Comparison of ENCODE assay signal across 10 mouse cellular contexts in genomic region chr5:34907910-34908725, GRCm38 (mm10). TPM values are rescaled to one million over a fixed set of nuclear protein-coding genes. Genes with fewer than 3 reads are reported as not detected.
DNase-seq lines count a peak whose midpoint lies in the region; ATAC-seq lines count a peak whose summit lies in the region.
"Had no signal": no experiment of that assay in that cellular context is flagged by ENCODE, and none has a peak within 500 bp of the region (broad histone marks: within the 10 kb centered on the region; RNA-seq: fewer than 3 reads in every experiment).

TSS of gene Msantd1 (plus strand) at chr5:34908012.

- intact Hi-C loops in left cerebral cortex, postnatal 14 days (cut with DNase I), result no loop called here
- intact Hi-C loops in left cerebral cortex, postnatal 25 days (cut with DNase I), result no loop called here

- DNase-seq in embryonic facial prominence, embryonic 14.5 days (ENCODE audit: low spot score), result peak; percentile 43
- DNase-seq in embryonic facial prominence, embryonic 10.5 days (ENCODE audit: low spot score), result no peak
- no peak for DNase-seq in left cerebral cortex, postnatal 14 days (ENCODE audit: low spot score in 2 of 2)
- no peak for DNase-seq in left cerebral cortex, postnatal 25 days (ENCODE audit: low spot score in 2 of 2)
- DNase-seq in kidney, adult 11 months, result no peak
- DNase-seq in frontal cortex, postnatal 36 days (ENCODE audit: low spot score in 2 of 2), result no peak
- DNase-seq: right cerebral cortex, postnatal 4 days had no signal

- no peak within 1 kb of the TSS for H3K4me3 ChIP-seq in embryonic facial prominence, embryonic 14.5 days (ENCODE audit: low read depth, low read length)
- H3K4me3 ChIP-seq in embryonic facial prominence, embryonic 10.5 days, result no peak within 1 kb of the TSS
- H3K4me3 ChIP-seq in intestine, embryonic 16.5 days (ENCODE audit: low read length), result no peak within 1 kb of the TSS
- no peak within 1 kb of the TSS for H3K4me3 ChIP-seq in stomach, embryonic 15.5 days (replicated peaks)

- no peaks in the 10 kb centered on the region for H3K9me3 ChIP-seq in embryonic facial prominence, embryonic 14.5 days (ENCODE audit: control insufficient read depth, low read length)
- H3K9me3 ChIP-seq in embryonic facial prominence, embryonic 10.5 days, result no peaks in the 10 kb centered on the region
- no peaks in the 10 kb centered on the region for H3K9me3 ChIP-seq in intestine, embryonic 16.5 days (ENCODE audit: control insufficient read depth, low read length)
- no peaks in the 10 kb centered on the region for H3K9me3 ChIP-seq in stomach, embryonic 15.5 days

- H3K27ac ChIP-seq in embryonic facial prominence, embryonic 14.5 days (replicated peaks; ENCODE audit: low read depth, low read length), result no peak within 1 kb of the TSS
- no peak within 1 kb of the TSS for H3K27ac ChIP-seq in embryonic facial prominence, embryonic 10.5 days (replicated peaks)
- H3K27ac ChIP-seq in intestine, embryonic 16.5 days (ENCODE audit: low read length), result 0 out of 2 replicates have a peak within 1 kb of the TSS, but pooled peaks have one; percentile 27
- peak within 1 kb of the TSS; percentile 84 for H3K27ac ChIP-seq in stomach, embryonic 15.5 days
- H3K27ac ChIP-seq: hindbrain, postnatal 0 days had no signal

- ATAC-seq in embryonic facial prominence, embryonic 14.5 days (ENCODE audit: low read depth), result peak; percentile 58; the same call in 1 of the 2 replicates
- ATAC-seq in intestine, embryonic 16.5 days, result peak; percentile 34; the same call in 1 of the 2 replicates
- ATAC-seq in stomach, embryonic 15.5 days (ENCODE audit: insufficient read depth, low FRiP score, low read depth), result no peak

- H3K9ac ChIP-seq in embryonic facial prominence, embryonic 14.5 days (ENCODE audit: low read depth, low read length), result no peak within 1 kb of the TSS
- no peak within 1 kb of the TSS for H3K9ac ChIP-seq in intestine, embryonic 16.5 days (ENCODE audit: low read depth, low read length)
- H3K9ac ChIP-seq in stomach, embryonic 15.5 days, result no peak within 1 kb of the TSS

- no peaks in the 10 kb centered on the region for H3K27me3 ChIP-seq in embryonic facial prominence, embryonic 14.5 days (replicated peaks; ENCODE audit: control insufficient read depth, insufficient read depth, low read length)
- H3K27me3 ChIP-seq in embryonic facial prominence, embryonic 10.5 days (replicated peaks; ENCODE audit: low read depth, poor library complexity, severe bottlenecking), result no peaks in the 10 kb centered on the region
- no peaks in the 10 kb centered on the region for H3K27me3 ChIP-seq in intestine, embryonic 16.5 days (replicated peaks; ENCODE audit: control insufficient read depth, insufficient read depth, low read length)
- no peaks in the 10 kb centered on the region for H3K27me3 ChIP-seq in stomach, embryonic 15.5 days (replicated peaks)

- H3K36me3 ChIP-seq in embryonic facial prominence, embryonic 14.5 days (ENCODE audit: control insufficient read depth, insufficient read depth, low read length), result peaks cover 63% of the 10 kb centered on the region
- peaks cover 84% of the 10 kb centered on the region for H3K36me3 ChIP-seq in embryonic facial prominence, embryonic 10.5 days (replicated peaks)
- peaks cover 8% of the 10 kb centered on the region for H3K36me3 ChIP-seq in intestine, embryonic 16.5 days (ENCODE audit: control insufficient read depth, insufficient read depth, low read length)
- H3K36me3 ChIP-seq in stomach, embryonic 15.5 days, result peaks cover 24% of the 10 kb centered on the region

- 72% methylated on average over 6 of the region's 6 CpGs for WGBS in embryonic facial prominence, embryonic 14.5 days
- 86% methylated on average over 6 of the region's 6 CpGs for WGBS in embryonic facial prominence, embryonic 10.5 days
- WGBS in intestine, embryonic 16.5 days, result 84% methylated on average over 6 of the region's 6 CpGs
- WGBS in stomach, embryonic 15.5 days, result 80% methylated on average over 6 of the region's 6 CpGs

- H3K4me2 ChIP-seq in embryonic facial prominence, embryonic 14.5 days (ENCODE audit: low read depth, low read length), result no peak within 1 kb of the TSS
- no peak within 1 kb of the TSS for H3K4me2 ChIP-seq in intestine, embryonic 16.5 days (ENCODE audit: low read depth, low read length)
- H3K4me2 ChIP-seq in stomach, embryonic 15.5 days, result no peak within 1 kb of the TSS

- H3K4me1 ChIP-seq in embryonic facial prominence, embryonic 14.5 days (ENCODE audit: control insufficient read depth, insufficient read depth, low read length), result no peaks in the 10 kb centered on the region
- H3K4me1 ChIP-seq in embryonic facial prominence, embryonic 10.5 days, result no peaks in the 10 kb centered on the region
- no peaks in the 10 kb centered on the region for H3K4me1 ChIP-seq in intestine, embryonic 16.5 days (ENCODE audit: control insufficient read depth, insufficient read depth, low read length)
- 0 out of 2 replicates have a peak, but pooled peaks cover 8% of the 10 kb centered on the region for H3K4me1 ChIP-seq in stomach, embryonic 15.5 days

RNA-seq across cellular contexts. Expression of gene Msantd1, which starts in this region (rescaled TPM):
- 0.60 and 1.3 TPM in 2 replicates for polyA plus RNA-seq in embryonic facial prominence, embryonic 14.5 days (2014; fragmentation: Nextera tagmentation; extraction: Ambion mirVana)
- 0.63 and 1.2 TPM in 2 replicates for polyA plus RNA-seq in embryonic facial prominence, embryonic 10.5 days (2016; fragmentation: Nextera tagmentation; extraction: Ambion mirVana)
- total RNA-seq in left cerebral cortex, postnatal 14 days (2021), result 10 to 100 TPM; 10.1 to 10.3 TPM
- total RNA-seq in left cerebral cortex, postnatal 25 days (2021), result 1 to 10 TPM; 7.6 to 8.0 TPM
- 0.35 and 0.56 TPM in 2 replicates for polyA plus RNA-seq in intestine, embryonic 16.5 days (2015; fragmentation: Nextera tagmentation; extraction: Ambion mirVana)
- 0.54 and 0.57 TPM in 2 replicates for polyA plus RNA-seq in stomach, embryonic 15.5 days (2015; fragmentation: Nextera tagmentation; extraction: Ambion mirVana)

Comparison
In these comparisons a context has a peak if more than half of its experiments do, and no peak if none do; other contexts are left out.
1. Peak in ATAC-seq and H3K27ac ChIP-seq in intestine, embryonic 16.5 days; RNA of the gene not detected or under 1 TPM.